Mouse (Mus musculus) cerebellum, adult 2 months (tissue): ENCODE data around the gene Foxk1. TPM values are rescaled to one million over a fixed set of nuclear protein-coding genes. Genes with fewer than 3 reads are reported as not detected.

ENCODE experiments used
- DNase-seq, 2 experiments: peaks; one replicate each; pipeline ENCODE4 v3.0.0; 2021
- H3K27ac ChIP-seq: fragments of 200-500 bp; 2 replicates; pipeline ENCODE4 v1.5.1; 2012; ENCODE audit warnings: low read length, control low read depth, inconsistent platforms; ENCODE audit not compliant: insufficient read depth
- H3K27me3 ChIP-seq: fragments of 200-500 bp; 2 replicates; pipeline ENCODE4 v1.6.1; 2012; ENCODE audit warnings: inconsistent platforms, mild to moderate bottlenecking, low read length, moderate library complexity; ENCODE audit not compliant: control insufficient read depth, insufficient read depth
- H3K4me1 ChIP-seq: fragments of 200-500 bp; 2 replicates; pipeline ENCODE4 v1.6.1; 2011; ENCODE audit warnings: low read length; ENCODE audit not compliant: control insufficient read depth, insufficient read depth
- H3K4me3 ChIP-seq: fragments of 200-500 bp; replicated peaks from 2 replicates; pipeline ENCODE3; 2011; ENCODE audit warnings: mild to moderate bottlenecking, low read depth, low read length, control low read depth; ENCODE audit not compliant: insufficient read depth
- CTCF ChIP-seq: fragments of 200-500 bp; IDR thresholded peaks from 2 replicates; pipeline ENCODE4 v1.5.1; 2011; ENCODE audit warnings: low read depth, mild to moderate bottlenecking, control low read depth, low read length, moderate library complexity, borderline replicate concordance; ENCODE audit not compliant: insufficient read depth
- POLR2A ChIP-seq: fragments of 200-500 bp; IDR thresholded peaks from 2 replicates; pipeline ENCODE4 v1.6.1; 2011; ENCODE audit warnings: low read length, control low read depth, borderline replicate concordance; ENCODE audit not compliant: insufficient read depth
- WGBS: fragments of 180-500 bp; shearing (Covaris S2); methylation state at CpG from one replicate; pipeline ENCODE4 v1.1.7; 2018; 5-methylcytosine and 5-hydroxymethylcytosine counted together
- polyA plus RNA-seq: library from polyadenylated mRNA; depleted of rRNA; stranded (reverse); fragments of >200 nt; gene quantifications from 2 replicates; pipeline ENCODE4 v1.2.3, GENCODE M21; 2012

The Foxk1 gene
- polyA plus RNA-seq, 1 experiment: 14.2 TPM

DNA sequence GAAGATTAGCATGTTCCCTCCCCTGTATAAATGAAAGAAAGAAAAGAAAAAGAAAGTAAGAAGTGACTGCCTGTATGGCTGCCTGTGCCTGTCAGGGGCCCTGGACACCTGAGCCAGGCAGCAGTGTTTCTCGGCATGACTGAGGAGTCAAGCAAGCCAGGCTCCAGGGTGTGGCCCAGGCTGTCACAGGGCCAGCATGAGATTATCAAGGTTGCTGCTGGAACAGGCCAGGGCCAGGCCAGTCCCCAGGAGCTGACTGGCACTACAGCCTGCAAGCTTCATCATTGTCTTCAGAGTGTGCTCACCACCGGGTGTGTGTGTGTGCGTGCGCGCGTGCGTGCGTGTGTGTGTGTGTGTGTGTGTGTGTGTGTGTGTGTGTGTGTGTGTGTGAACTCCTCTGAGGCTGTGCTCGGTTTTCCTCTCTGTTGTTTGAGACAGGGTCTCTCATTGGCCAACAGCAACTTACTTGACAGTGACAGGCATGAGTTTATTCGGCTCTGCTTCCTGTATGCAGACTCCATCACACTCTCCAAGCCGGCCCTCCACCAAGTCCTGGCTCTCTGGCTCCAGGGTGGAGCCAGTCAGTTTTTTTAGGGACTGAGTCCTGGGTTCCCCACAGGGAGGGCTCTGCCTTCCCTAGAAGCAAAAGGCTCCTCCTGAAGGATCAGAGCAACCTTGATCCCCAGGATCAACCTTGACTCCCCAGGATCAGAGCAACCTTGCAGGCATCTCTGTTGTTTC is 43.7 kb downstream of the Foxk1 start:
- 46% methylated on average over 11 of the region's 11 CpGs for whole genome bisulfite sequencing
- H3K27ac ChIP-seq: no peak overlapping the region

DNA sequence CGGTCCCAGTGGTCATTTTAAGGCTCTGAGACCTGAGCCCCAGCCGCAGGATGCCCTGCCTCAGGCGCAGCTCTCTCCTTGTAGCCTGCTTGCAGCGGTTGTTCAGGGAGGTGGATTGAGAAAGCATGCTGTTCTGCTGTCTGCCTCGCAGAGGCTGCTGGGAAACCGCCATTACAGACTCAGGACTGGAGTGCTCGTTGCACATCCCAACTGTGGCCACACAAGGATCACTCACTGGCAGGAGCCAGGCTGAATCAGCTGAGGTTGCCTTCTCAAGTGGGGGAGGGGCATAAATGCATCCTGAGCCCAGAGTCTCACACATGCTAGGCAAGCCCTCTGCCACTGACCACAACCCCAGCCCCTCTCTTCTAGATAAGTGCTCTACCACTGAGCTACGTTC is 44.4 kb downstream of the Foxk1 start:
- 55% methylated on average over 8 of the region's 8 CpGs for WGBS
- DNase-seq: no peak
- Histone ChIP-seq H3K27me3 (no peaks in the 10 kb centered on the region), H3K4me3 (no peak overlapping the region), H3K4me1 (peaks cover 15% of the 10 kb centered on the region), H3K27ac (no peak overlapping the region)
- no peak for TF ChIP-seq CTCF
- TF ChIP-seq POLR2A: no peak

More for the DNA sequence above, 43.7 kb downstream of the Foxk1 start:
- no peak for TF ChIP-seq CTCF
- TF ChIP-seq POLR2A: no peak
- peaks cover 18% of the 10 kb centered on the region for H3K4me1 ChIP-seq
- DNase-seq: peak in 1 of 2 experiments; percentile 39
- H3K4me3 ChIP-seq: no peak overlapping the region
- no peaks in the 10 kb centered on the region for H3K27me3 ChIP-seq

DNA sequence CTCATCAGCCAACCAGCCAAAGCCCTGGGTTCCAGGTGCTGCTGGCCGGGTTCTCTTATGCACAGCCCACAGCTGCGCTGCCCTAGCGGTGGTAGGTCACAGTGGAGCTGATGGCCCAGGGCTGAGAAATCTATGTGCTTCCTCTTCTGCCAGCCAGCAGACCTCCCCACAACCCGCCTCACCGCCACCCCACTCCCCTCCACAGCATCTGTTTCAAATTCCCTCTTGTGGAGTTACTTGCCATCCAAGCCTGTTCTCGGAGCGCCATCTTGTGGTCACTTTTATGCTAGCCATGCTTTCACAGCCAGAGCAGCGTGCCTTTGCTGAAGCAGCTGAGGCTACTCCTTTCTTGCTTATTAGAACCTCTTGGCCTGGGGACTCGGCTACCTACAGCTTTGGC is 46.8 kb downstream of the Foxk1 start:
- Histone ChIP-seq H3K27ac (no peak overlapping the region), H3K4me3 (no peak overlapping the region), H3K4me1 (peaks cover 15% of the 10 kb centered on the region), H3K27me3 (no peaks in the 10 kb centered on the region)
- TF ChIP-seq CTCF: peak; percentile 96
- TF ChIP-seq POLR2A: no peak
- WGBS: 9% methylated on average over 9 of the region's 9 CpGs
- DNase-seq: peak; percentile 77 to 89

DNA sequence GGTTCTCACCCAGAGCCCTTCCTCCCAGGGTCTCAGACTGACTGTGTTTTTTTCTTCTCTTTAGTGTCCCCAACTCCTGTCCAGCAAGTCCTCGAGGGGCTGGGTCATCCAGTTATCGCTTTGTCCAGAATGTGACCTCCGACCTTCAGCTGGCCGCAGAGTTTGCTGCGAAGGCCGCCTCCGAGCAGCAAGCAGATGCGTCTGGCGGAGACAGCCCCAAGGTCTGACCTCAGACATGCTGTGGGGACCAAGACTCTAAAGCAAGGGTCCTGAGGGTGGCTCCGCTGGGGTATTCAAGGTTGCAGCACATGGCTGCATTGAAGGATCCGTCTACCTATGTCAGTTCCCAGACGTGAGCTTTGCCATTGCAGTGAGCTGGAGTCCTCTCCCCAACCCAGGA is 47.3 kb downstream of the Foxk1 start:
- no peak overlapping the region for H3K27ac ChIP-seq
- H3K27me3 ChIP-seq: no peaks in the 10 kb centered on the region
- H3K4me3 ChIP-seq: no peak overlapping the region
- WGBS: 65% methylated on average over 12 of the region's 12 CpGs
- H3K4me1 ChIP-seq: peaks cover 15% of the 10 kb centered on the region
- no peak for DNase-seq
- TF ChIP-seq CTCF (no peak), POLR2A (no peak)

DNA sequence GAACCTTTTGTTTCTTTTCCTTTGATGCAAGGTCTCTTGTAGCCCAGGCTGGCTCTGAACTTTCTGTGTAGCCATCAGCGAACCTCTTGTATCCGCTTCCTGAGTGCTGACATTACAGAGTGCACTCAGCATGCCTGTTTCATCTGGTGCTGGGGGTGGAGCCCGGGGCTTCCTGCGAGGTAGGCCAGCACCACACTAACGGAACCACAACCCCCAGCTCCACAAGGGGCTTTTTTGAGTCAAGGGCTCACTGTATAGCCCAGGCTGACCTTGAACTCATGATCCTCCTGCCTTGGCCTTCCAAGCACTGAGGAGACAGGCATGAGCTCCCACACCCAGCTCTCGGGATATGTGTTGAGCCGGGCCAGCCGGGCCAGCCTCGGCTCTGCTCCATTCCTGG is 49.5 kb downstream of the Foxk1 start:
- no peak overlapping the region for H3K4me3 ChIP-seq
- DNase-seq: no peak
- peaks cover 4% of the 10 kb centered on the region for H3K4me1 ChIP-seq
- H3K27ac ChIP-seq: no peak overlapping the region
- no peak for TF ChIP-seq CTCF
- no peak for TF ChIP-seq POLR2A
- no peaks in the 10 kb centered on the region for H3K27me3 ChIP-seq
- WGBS: 88% methylated on average over 9 of the region's 9 CpGs

DNA sequence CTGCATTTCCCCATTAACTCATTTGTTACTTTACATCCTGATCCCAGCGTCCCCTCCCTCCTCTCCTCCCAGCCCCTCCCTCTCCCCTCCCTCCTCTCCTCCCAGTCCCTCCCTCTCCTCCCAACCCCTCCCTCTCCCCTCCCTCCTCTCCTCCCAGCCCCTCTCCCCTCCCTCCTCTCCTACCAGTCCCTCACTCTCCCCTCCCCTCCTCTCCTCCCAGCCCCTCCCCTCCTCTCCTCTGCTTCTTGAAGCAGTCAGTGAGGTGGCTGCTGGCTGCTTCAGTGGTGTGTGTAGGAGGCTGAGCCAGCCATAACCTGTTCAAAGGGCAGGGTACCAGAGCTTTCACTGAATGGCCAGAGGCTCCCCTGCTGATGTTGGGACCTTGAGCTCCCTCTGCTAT is 50.5 kb downstream of the Foxk1 start:
- 0% methylated on average over 1 of the region's 1 CpGs for WGBS
- TF ChIP-seq POLR2A (no peak), CTCF (no peak)
- H3K27me3 ChIP-seq: no peaks in the 10 kb centered on the region

DNA sequence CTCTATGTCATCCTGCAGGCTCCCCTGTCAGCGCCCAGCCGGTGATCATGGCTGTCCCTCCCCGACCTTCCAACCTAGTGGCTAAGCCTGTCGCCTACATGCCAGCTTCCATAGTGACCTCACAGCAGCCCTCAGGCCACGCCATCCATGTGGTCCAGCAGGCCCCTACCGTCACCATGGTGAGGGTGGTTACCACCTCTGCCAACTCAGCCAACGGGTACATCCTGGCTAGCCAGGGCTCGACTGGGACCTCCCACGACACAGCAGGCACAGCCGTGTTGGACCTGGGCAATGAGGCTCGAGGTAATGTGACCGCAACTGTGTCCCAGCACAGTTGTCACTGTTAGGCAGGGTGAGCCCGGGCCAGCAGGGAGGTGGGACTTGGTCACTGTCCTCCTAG is 52.4 kb downstream of the Foxk1 start:
- Histone ChIP-seq H3K4me3 (no peak overlapping the region), H3K27ac (no peak overlapping the region), H3K4me1 (peaks cover 20% of the 10 kb centered on the region), H3K27me3 (no peaks in the 10 kb centered on the region)
- 58% methylated on average over 13 of the region's 13 CpGs for WGBS
- TF ChIP-seq POLR2A (no peak), CTCF (no peak)
- DNase-seq: no peak

More for the DNA sequence above, 50.5 kb downstream of the Foxk1 start:
- no peak for DNase-seq
- Histone ChIP-seq H3K27ac (no peak overlapping the region), H3K4me1 (no peaks in the 10 kb centered on the region), H3K4me3 (no peak overlapping the region)

DNA sequence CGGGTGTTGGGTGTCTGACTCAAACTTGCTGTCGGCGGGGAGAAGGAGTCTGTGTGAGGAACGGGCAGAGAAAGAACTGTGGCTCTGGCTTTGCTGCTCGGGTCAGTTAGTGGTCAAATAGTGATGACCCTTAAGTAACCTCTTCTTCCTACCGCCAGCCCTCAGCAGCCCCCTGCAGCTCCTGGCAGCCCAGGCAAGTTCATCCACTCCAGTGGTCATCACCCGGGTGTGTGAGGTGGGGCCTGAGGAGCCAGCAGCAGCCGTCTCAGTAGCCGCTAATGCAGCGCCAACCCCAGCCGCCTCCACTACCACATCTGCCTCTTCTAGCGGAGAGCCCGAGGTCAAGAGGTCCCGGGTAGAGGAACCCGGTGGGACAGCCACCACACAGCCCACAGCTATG is 55.0 kb downstream of the Foxk1 start:
- DNase-seq: no peak
- WGBS: 52% methylated on average over 15 of the region's 15 CpGs
- Histone ChIP-seq H3K4me1 (peaks cover 21% of the 10 kb centered on the region), H3K4me3 (no peak overlapping the region), H3K27ac (0 out of 2 replicates have a peak overlapping the region, but pooled peaks have one; percentile 32), H3K27me3 (no peaks in the 10 kb centered on the region)
- TF ChIP-seq POLR2A (no peak), CTCF (no peak)
